Mouse (Mus musculus): ENCODE measurements at regions not wholly inside any gene's neighbourhood (a gene's known extent, or its start where the extent isn't known, plus 50 kb on each side); places are given as distances from the start of the nearest gene placed in this dataset.

DNA sequence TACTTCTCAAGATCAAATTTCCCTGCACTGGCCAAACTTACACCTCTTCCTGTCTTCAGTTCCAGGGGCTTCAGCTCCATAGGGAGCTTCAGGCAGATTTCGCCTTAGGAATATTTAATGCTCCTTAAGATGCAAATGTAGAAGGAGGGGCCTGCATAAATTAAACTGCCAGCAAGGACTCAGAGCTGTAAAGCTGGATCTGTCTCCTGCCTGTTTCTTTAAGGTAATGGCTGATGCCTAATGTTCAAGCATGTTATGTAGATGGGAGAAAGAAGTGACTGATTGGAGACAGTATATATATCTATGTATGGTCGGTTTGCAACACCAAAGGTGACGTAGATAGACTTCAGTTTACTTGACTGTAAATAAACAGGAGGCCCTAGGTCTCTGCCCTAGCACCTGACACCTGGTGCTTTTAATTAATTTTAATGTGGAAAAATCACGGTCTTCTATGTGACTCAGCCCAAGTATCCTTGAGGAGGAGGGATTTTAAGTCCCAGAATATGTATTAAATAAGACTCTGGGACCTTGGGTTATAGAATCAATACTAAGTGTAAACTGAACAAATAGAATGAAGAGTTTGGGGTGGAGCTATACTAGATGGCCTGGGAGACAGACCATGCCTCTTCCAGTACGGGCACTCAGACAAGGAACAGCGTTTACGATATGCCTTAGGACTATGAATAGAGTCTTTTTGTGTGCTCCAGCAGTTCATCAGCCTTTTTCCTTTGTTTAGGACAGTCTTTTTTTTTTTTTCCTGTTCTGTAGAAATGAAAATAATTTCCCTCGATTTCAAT is 651.7 kb upstream of the Lmcd1 start:
- Histone ChIP-seq H3K4me2 (ENCODE audit: low read length) (no peak overlapping the region), H3K36me3 (ENCODE audit: insufficient read depth, low read length) (no peaks in the 10 kb centered on the region), H3K4me1 (replicated peaks; ENCODE audit: insufficient read depth, low read length) (no peaks in the 10 kb centered on the region), H3K27me3 (ENCODE audit: insufficient read depth, low read length) (no peaks in the 10 kb centered on the region), H3K4me3 (replicated peaks; ENCODE audit: low read depth, low read length) (no peak overlapping the region), H3K9ac (ENCODE audit: low read depth, low read length) (no peak overlapping the region), H3K9me3 (replicated peaks; ENCODE audit: low read length) (no peaks in the 10 kb centered on the region), H3K27ac (no peak overlapping the region)
- DNase-seq (ENCODE audit: low spot score) (no peak), ATAC-seq (replicated peaks; ENCODE audit: low FRiP score, low read depth) (no peak)
- 65% methylated on average over 8 of the region's 8 CpGs for WGBS
- TF ChIP-seq CTCF (IDR thresholded peaks at IDR 0.05; ENCODE audit: low read depth): no peak

DNA sequence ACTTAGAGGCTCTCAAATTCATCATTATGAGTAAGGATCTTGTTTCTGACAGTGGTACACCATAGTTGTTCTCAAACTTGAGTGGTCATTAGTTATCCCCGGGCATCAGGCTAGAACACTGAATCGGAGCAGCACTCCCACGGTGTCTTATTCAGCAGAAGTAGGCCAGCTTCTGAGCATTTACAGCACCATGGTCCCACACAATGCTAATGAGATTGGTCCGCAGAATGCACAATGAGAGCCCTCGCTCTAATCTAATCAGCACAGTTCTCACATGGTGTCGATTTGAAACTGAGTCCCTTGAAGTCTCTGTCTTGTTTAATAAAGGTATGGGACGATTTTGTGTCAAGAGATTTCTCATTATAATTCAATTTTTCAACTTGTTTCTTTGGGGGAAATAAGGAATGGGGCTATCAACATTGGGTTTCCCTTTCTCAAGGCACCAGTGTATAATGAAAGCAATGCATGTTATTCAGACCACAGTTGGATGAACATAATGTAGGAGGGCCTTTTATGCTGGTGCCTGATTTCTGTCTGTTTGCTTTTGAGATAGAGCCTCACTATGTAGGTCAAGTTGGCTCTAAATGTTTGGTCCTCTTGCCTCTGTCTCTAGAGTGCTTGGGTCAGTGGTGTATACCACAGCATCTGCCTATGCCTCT is 650.9 kb upstream of the Lmcd1 start:
- TF ChIP-seq CTCF (IDR thresholded peaks at IDR 0.05; ENCODE audit: low read depth): no peak
- H3K4me3 ChIP-seq (replicated peaks; ENCODE audit: low read depth, low read length): no peak overlapping the region
- no peak for ATAC-seq (replicated peaks; ENCODE audit: low FRiP score, low read depth)
- no peak overlapping the region for H3K4me2 ChIP-seq (ENCODE audit: low read length)
- 76% methylated on average over 7 of the region's 7 CpGs for WGBS
- no peak overlapping the region for H3K27ac ChIP-seq
- H3K4me1 ChIP-seq (replicated peaks; ENCODE audit: insufficient read depth, low read length): no peaks in the 10 kb centered on the region
- no peaks in the 10 kb centered on the region for H3K36me3 ChIP-seq (ENCODE audit: insufficient read depth, low read length)
- H3K9me3 ChIP-seq (replicated peaks; ENCODE audit: low read length): no peaks in the 10 kb centered on the region
- DNase-seq (ENCODE audit: low spot score): no peak
- H3K27me3 ChIP-seq (ENCODE audit: insufficient read depth, low read length): no peaks in the 10 kb centered on the region
- H3K9ac ChIP-seq (ENCODE audit: low read depth, low read length): no peak overlapping the region

- H3K4me2 ChIP-seq (ENCODE audit: low read length): no peak overlapping the region
- no peak overlapping the region for H3K9ac ChIP-seq (ENCODE audit: low read depth, low read length)
- H3K27ac ChIP-seq: no peak overlapping the region
- H3K9me3 ChIP-seq (replicated peaks; ENCODE audit: low read length): no peaks in the 10 kb centered on the region
- no peaks in the 10 kb centered on the region for H3K27me3 ChIP-seq (ENCODE audit: insufficient read depth, low read length)
- 92% methylated on average over 4 of the region's 4 CpGs for WGBS
- H3K4me3 ChIP-seq (replicated peaks; ENCODE audit: low read depth, low read length): no peak overlapping the region
- ATAC-seq (replicated peaks; ENCODE audit: low FRiP score, low read depth) (no peak), DNase-seq (ENCODE audit: low spot score) (no peak)
- H3K4me1 ChIP-seq (replicated peaks; ENCODE audit: insufficient read depth, low read length): no peaks in the 10 kb centered on the region
- no peak for TF ChIP-seq CTCF (IDR thresholded peaks at IDR 0.05; ENCODE audit: low read depth)
- H3K36me3 ChIP-seq (ENCODE audit: insufficient read depth, low read length): no peaks in the 10 kb centered on the region
Observed at GRCm38 (mm10) chr6:111623140-111623497, 650.4 kb upstream of the Lmcd1 start.

DNA sequence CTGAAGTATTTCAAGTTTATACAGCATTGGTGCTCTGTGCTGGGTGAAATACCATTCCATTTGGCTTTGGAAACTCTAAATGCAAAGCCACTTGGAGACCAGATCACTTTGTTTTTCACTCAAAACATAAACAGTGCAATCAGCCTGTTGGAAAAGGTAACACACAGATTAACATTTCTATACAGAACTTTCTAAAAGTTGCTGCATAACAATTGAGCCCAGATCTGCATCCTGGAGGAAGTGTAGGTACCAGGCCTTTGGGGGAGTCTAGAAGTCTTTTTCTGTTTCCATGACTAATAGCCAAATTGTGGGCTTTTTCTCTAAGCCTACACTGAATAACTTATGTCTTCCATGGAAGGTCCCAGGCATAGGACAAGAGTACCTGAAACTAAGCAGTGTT is 648.1 kb upstream of the Lmcd1 start:
- Histone ChIP-seq H3K27me3 (ENCODE audit: insufficient read depth, low read length) (no peaks in the 10 kb centered on the region), H3K4me2 (ENCODE audit: low read length) (no peak overlapping the region), H3K27ac (no peak overlapping the region), H3K9me3 (replicated peaks; ENCODE audit: low read length) (no peaks in the 10 kb centered on the region), H3K9ac (ENCODE audit: low read depth, low read length) (no peak overlapping the region), H3K36me3 (ENCODE audit: insufficient read depth, low read length) (no peaks in the 10 kb centered on the region), H3K4me3 (replicated peaks; ENCODE audit: low read depth, low read length) (no peak overlapping the region), H3K4me1 (replicated peaks; ENCODE audit: insufficient read depth, low read length) (no peaks in the 10 kb centered on the region)
- ATAC-seq (replicated peaks; ENCODE audit: low FRiP score, low read depth) (no peak), DNase-seq (ENCODE audit: low spot score) (no peak)
- no peak for TF ChIP-seq CTCF (IDR thresholded peaks at IDR 0.05; ENCODE audit: low read depth)

DNA sequence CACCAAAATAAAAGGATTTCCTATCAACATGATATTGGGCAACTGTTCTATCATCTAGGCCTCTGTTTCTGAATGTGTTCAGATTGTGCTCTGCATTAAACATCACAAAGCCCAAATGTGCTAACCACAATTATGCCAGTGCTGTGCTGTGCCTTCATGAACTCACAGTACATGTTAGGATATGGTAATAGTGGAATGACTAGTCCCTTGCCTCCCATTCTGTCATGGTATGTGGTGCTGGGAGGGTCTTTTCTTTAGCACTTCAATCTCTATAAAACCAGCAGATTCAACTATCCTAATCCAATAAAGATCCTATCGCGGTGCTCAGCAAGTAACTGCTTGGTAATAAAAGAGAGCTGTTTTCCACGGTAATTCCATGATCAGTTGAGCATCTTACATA is 620.8 kb upstream of the Lmcd1 start:
- Histone ChIP-seq H3K4me2 (ENCODE audit: low read length) (no peak overlapping the region), H3K9me3 (replicated peaks; ENCODE audit: low read length) (no peaks in the 10 kb centered on the region), H3K27ac (no peak overlapping the region), H3K9ac (ENCODE audit: low read depth, low read length) (no peak overlapping the region), H3K27me3 (ENCODE audit: insufficient read depth, low read length) (no peaks in the 10 kb centered on the region), H3K4me1 (replicated peaks; ENCODE audit: insufficient read depth, low read length) (no peaks in the 10 kb centered on the region), H3K4me3 (replicated peaks; ENCODE audit: low read depth, low read length) (no peak overlapping the region), H3K36me3 (ENCODE audit: insufficient read depth, low read length) (no peaks in the 10 kb centered on the region)
- DNase-seq (ENCODE audit: low spot score): no peak
- TF ChIP-seq CTCF (IDR thresholded peaks at IDR 0.05; ENCODE audit: low read depth): no peak
- ATAC-seq (replicated peaks; ENCODE audit: low FRiP score, low read depth): no peak
- WGBS: 90% methylated on average over 3 of the region's 3 CpGs

DNA sequence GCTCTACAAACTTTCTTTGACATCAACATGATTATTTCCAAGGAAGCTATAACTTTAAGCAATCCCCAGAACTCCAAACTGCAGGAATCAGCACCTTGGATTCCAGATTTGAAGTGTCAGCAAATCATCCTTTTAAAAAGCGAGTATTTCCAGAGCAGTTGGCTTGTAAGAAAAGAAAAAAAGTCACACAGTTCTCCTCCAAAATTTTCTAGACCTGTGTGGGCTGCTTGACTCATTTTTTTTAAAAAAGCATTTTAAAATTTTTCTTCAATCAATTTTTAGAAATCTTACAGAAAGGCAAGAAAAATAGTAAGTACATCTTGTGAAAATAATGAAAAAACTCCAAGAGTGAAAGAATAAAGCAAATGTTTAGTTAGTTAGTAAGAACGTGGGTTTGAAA is 613.6 kb upstream of the Lmcd1 start:
- Histone ChIP-seq H3K27me3 (ENCODE audit: insufficient read depth, low read length) (no peaks in the 10 kb centered on the region), H3K36me3 (ENCODE audit: insufficient read depth, low read length) (no peaks in the 10 kb centered on the region), H3K4me1 (replicated peaks; ENCODE audit: insufficient read depth, low read length) (no peaks in the 10 kb centered on the region), H3K4me2 (ENCODE audit: low read length) (no peak overlapping the region), H3K27ac (no peak overlapping the region), H3K9ac (ENCODE audit: low read depth, low read length) (no peak overlapping the region), H3K9me3 (replicated peaks; ENCODE audit: low read length) (no peaks in the 10 kb centered on the region), H3K4me3 (replicated peaks; ENCODE audit: low read depth, low read length) (no peak overlapping the region)
- no peak for DNase-seq (ENCODE audit: low spot score)
- ATAC-seq (replicated peaks; ENCODE audit: low FRiP score, low read depth): no peak
- 66% methylated on average over 2 of the region's 2 CpGs for WGBS
- no peak for TF ChIP-seq CTCF (IDR thresholded peaks at IDR 0.05; ENCODE audit: low read depth)

Data from kidney, postnatal 0 days (tissue).